Mouse (Mus musculus): ENCODE data around the gene Rtkn.

DNA sequence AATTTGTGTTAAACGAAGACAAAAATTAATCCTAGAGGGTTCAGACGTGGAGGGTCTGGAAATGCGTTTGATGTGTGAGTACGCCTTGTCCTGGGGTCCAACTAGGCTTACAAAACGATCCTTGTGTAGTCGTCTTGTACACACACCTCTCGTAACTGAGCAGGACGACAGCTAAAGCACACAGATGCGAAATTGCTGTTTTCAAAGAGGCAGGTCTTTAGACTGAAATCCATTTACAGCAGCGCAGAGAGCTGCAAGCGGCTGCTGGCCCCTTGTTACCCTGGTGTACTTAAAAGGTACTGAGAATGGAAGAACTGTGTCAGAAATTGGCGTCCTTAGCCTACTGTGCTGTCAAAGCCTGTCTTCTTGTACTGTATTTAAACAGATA, 31.0 kb downstream of the Rtkn start:
- TF ChIP-seq EP300 (IDR thresholded peaks at IDR 0.05; ENCODE audit: low read depth) (no peak), CTCF (IDR thresholded peaks at IDR 0.05; ENCODE audit: low read depth) (peak; percentile 34)

Measured in liver, embryonic 14.5 days (tissue).